8 mouse cellular contexts compared by ENCODE assay signal in the genomic region with DNA sequence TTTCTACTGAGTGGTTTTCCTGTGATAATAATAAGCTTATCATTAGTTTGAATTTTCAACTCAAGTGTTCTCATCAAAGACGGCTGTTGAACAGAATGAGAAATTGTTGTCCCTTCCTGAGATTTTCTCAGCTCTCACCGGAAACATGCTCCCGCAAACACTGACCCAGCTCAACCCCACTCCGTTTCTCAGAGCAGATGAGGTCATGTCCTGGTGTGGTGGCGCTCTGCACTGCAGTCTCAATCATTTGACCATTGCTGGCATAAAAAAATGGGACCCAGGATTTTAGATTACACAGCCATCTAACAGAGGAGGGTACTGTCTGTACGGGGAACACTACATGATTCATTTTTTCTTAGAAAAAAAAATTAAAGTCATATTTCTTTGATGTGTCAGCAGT.
A peak's percentile ranks its signal among the peaks of the same experiment; 100 is the strongest.
DNase-seq lines count a peak whose midpoint lies in the region; ATAC-seq and TF ChIP-seq lines count a peak whose summit lies in the region.

No protein-coding gene starts in this region.

- H3K4me1 ChIP-seq in lung, embryonic 16.5 days (replicated peaks; ENCODE audit: control insufficient read depth, insufficient read depth, low read length), result no peaks in the 10 kb centered on the region
- no peaks in the 10 kb centered on the region for H3K4me1 ChIP-seq in forebrain, embryonic 12.5 days

- peak; percentile 67 for ATAC-seq in lung, embryonic 16.5 days (ENCODE audit: low read depth)
- ATAC-seq in forebrain, embryonic 12.5 days (ENCODE audit: low FRiP score), result no peak

- H3K4me3 ChIP-seq in layer of hippocampus, adult 2 months, result no peak overlapping the region
- no peak overlapping the region for H3K4me3 ChIP-seq in lung, embryonic 16.5 days (ENCODE audit: low read length)
- no peak overlapping the region for H3K4me3 ChIP-seq in forebrain, embryonic 12.5 days (replicated peaks)

- intact Hi-C loops in heart, postnatal 36 days (cut with DNase I), result no loop called here

- H3K4me2 ChIP-seq in lung, embryonic 16.5 days (ENCODE audit: low read depth, low read length), result no peak overlapping the region
- H3K4me2 ChIP-seq in forebrain, embryonic 12.5 days, result no peak overlapping the region

- TF ChIP-seq CTCF in layer of hippocampus, adult 2 months (conservative IDR thresholded peaks at IDR 0.05), result peak; percentile 39

- 10% methylated on average over 6 of the region's 6 CpGs for WGBS in lung, embryonic 16.5 days
- WGBS in forebrain, embryonic 12.5 days, result 78% methylated on average over 6 of the region's 6 CpGs

- no peak overlapping the region for H3K9ac ChIP-seq in lung, embryonic 16.5 days (ENCODE audit: low read length)
- H3K9ac ChIP-seq in forebrain, embryonic 12.5 days, result no peak overlapping the region

- peak in 1 of 2 experiments; percentile 1 for DNase-seq in layer of hippocampus, adult 2 months (ENCODE audit: low spot score in 2 of 2)
- no peak for DNase-seq in layer of hippocampus, postnatal 14 days (ENCODE audit: low spot score in 2 of 2)
- peak; percentile 79 for DNase-seq in adrenal gland, postnatal 14 days
- DNase-seq in heart, postnatal 36 days, result peak; percentile 32 to 37
- DNase-seq in T-cell, adult 2 months (ENCODE audit: low spot score), result no peak
- no peak for DNase-seq in thymus, postnatal 14 days

- H3K36me3 ChIP-seq in lung, embryonic 16.5 days (ENCODE audit: control insufficient read depth, insufficient read depth, low read length), result no peaks in the 10 kb centered on the region
- H3K36me3 ChIP-seq in forebrain, embryonic 12.5 days (replicated peaks), result no peaks in the 10 kb centered on the region

- no peak overlapping the region for H3K27ac ChIP-seq in layer of hippocampus, adult 2 months
- H3K27ac ChIP-seq in lung, embryonic 16.5 days (ENCODE audit: low read length), result no peak overlapping the region
- no peak overlapping the region for H3K27ac ChIP-seq in forebrain, embryonic 12.5 days

- no peaks in the 10 kb centered on the region for H3K9me3 ChIP-seq in lung, embryonic 16.5 days (ENCODE audit: control insufficient read depth, low read length)
- no peaks in the 10 kb centered on the region for H3K9me3 ChIP-seq in forebrain, embryonic 12.5 days

- H3K27me3 ChIP-seq in lung, embryonic 16.5 days (ENCODE audit: control insufficient read depth, insufficient read depth, low read depth, low read length), result no peaks in the 10 kb centered on the region
- no peaks in the 10 kb centered on the region for H3K27me3 ChIP-seq in forebrain, embryonic 12.5 days

Comparison
In these comparisons a context has a peak if more than half of its experiments do, and no peak if none do; other contexts are left out.
1. DNase-seq: peak in adrenal gland, postnatal 14 days (single experiment) and heart, postnatal 36 days (2 of 2); none in layer of hippocampus, postnatal 14 days (0 of 2), T-cell, adult 2 months (single experiment) and thymus, postnatal 14 days (single experiment).